Mouse (Mus musculus): ENCODE data around the gene Mgll.

Mgll gene

DNA sequence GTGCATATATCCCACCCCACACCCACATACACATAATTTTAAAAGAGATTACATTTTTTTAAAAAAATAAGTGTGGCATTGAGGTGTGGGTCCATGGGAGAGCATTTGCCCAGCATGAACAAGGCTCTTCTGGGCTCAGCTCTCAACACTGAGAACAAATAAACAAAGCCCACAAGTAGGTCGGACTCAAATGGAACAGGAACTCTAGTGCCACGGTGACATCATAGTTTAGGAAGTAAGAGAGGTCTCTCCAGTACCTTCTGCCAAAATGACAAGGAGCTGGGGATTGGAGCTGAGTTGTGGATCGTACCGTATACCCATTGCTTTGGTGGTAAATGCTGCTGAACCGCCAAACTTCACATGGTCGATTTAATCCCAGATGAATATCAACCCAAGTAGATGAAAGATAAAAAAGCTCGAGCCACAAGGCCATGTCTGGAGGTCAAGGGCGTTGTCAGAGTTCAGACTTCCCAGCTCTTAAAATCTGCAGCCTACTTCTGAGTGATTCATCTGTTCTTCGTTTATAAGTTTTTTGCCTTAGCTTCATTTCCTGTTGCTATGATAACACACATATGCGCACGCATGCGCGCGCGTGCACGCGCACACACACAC is 80.9 kb downstream of the Mgll start:
- DNase-seq, result no peak

DNA sequence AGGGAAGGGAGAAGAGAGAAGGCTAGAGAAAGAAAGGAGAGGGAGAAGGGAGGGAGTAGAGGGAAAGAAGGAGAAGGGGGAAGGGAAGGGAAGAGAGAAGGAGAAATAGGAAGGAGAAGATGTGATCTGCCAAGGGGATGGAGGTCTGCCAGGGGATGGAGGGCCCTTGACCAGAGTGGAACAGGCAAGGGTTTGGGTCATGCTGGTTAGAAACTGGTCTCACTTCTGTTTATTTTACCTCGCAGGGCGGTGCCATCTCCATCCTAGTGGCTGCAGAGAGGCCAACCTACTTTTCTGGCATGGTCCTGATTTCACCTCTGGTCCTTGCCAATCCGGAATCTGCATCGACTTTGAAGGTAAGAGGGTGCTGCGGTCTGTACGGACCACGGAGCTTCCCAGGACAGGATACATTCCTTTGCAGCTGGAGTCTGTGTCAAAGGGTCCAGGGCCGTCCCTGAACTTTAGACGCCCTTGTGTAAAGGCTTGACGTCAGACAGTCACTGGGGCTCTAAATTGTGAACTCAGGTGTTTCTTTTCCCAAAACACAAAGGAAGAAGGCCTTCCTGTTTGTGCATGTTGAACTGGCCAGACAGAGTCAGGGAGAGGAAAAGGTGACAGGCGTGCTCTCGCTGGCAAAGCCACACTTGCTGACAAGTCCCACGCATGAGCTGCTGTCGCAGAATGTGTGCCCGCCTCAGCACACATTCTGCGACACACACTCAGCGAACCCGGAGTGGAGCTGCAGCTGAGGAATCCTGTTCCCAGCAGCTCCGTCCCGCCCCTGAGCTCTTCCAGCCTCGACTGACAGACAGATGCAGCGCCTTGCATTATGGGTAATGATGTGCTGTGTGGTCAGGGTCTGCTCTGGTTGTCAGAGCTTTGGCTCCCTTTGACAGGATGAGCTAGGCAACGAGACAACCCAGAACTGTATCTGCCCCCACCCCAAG is 85.2 kb downstream of the Mgll start:
- no peak for DNase-seq

DNA sequence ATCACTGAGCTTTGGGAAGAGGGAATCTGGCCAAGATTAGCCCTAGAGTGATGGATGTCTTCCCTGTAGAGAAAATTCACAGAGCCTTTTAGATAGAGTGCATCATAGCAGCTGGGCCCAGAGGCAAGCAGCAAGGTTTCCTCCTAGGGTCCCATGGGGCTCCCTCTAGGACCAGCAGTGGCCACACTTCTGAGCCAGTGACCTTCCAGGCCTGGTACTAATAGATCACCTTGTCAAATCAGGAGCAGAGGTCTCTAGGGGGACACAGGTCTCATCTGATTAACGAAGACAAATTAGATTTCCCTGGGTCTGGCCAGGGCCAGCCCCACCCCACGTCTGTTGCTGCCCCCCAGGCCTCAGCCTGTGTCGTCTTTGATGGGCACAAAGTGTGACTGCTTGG is 86.1 kb downstream of the Mgll start:
- DNase-seq, result no peak

DNA sequence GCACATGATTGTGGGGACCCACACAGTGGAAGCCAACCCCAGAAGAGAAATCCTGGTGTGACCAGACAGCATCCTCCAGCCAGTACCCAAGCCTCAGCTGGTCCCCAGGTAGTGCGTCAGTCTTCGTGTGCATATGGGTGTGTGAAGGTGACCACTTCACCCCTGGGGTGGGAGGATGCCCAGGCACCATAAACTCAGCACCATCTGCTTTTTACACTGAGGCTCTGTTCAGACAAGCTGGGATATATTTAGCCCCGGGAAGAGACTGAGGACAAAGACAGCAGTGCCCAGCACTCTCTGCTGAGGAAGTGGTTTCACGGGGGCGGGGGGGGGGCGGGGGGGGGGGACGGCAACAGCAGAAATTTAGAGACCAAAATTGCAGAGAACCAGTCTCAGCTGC is 87.2 kb downstream of the Mgll start:
- DNase-seq, result no peak

DNA sequence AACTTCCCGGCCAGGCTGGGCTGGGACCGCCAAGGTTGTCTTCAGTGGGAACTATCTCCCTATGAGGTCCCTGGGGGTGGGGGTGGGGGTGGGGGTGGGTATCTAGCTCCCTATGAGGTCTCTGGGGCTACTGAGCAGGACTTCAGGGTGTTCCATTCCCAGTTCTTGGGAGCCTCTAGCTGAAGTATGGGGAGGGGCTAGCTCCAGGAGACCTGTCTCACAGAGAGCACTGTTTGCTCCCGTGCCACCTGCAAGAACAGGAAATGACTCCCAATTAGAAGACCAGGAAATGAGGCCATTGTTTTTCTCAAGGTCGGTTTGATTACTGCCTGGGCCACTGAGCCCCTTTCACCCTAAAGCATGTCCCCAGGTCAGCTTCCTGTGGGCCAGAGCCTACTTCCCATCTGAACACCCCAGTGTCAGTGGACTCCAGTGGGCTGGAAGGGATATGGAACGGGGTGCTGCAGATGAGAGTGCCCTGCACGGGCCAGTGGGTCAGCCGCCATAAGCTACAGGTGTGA is 87.7 kb downstream of the Mgll start:
- no peak for DNase-seq

DNA sequence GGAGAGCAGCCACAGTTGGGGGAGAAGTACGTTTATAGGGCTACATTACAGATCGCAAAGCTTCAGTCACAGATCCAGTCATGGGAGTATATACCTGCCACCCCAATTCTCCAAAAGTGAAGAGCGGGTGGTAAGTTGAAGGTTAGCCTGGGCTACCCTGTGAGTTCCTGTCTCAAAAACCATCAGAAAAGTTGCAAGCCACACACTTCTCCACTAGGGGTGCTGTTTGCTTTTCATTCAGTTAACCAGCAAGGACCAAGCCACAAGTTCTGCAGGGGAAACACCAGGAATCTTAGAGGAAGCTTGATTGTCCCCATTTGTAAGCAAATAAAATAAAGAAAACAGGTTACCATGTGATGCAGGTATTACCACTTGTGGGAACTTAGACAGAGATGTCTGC is 88.7 kb downstream of the Mgll start:
- DNase-seq, result peak; percentile 62

DNA sequence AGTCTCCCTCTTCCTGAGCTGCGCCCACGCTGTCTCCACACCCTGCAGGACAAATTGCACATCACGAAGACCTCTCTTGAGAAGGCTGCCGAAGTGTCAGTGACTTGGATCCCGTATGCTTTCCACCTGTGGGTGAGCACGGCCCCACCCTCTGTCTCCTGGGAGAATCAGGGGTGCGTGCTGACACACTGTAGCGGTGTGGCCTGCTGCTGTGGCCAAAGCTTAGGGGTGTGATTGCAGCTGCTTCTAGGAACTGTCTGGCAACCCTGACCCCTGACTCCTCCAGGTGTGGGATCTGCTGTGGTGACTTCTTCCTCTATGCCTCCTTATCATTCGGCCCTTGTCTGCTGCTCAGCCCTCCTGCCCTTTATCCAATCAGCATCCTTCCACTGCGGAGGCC is 89.6 kb downstream of the Mgll start:
- no peak for DNase-seq

DNA sequence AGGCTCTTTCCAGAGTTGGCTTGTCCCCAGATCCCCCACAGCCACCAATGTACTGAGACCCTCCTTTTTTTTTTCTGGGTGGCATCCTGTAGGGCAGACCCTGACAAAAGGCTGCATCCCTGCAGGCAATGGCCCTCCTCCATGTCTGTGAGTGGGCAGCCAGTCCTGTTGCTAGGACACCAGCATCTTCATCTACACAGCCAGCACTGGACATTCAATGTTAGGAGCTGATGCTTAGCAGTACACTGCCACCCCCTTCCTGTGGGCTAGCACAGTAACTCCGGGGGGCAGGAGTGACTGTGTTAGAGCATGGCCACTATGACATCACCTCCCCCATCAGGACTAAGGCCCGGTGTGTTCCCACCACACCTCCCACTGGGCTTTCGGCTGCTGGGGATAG is 90.8 kb downstream of the Mgll start:
- DNase-seq, result no peak

DNA sequence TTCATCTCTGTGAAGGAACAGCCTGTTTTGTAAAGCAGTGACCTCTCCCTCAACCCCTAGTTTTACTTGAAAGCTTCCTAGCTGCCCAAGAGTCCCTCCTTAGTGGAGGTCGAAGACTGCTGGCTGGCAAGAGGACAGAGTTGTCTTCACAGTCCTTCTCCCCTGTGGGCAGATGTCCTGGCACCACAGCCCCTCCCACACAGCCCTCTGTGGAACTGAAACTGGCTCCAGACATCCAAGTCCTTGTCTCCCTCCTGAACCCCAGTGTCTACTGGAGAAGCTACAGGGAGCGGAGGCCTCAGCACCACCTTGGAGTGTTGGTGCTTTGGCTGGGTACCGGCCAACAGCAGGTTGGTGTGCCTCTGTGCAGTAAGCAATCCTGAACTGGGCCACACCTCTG is 91.3 kb downstream of the Mgll start:
- DNase-seq, result no peak

DNA sequence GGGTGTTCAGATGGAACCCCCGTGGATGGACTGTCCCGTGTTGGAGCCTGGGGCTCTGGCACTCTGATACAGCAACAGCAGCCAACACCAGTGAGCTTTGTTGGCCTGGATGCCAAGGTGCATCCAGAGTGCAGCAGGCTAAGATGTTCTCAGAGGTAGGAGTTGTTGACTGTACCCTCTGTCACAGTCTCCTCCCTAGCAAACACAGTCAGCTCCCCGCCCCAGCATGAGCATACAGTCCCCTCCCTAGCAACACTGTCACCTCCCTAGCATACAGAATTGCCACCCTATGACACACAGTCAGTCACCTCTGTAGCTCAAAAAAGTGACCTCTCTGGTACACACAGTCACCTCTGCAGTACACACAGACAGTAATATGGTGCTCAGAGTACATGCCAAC is 92.7 kb downstream of the Mgll start:
- DNase-seq, result no peak

DNA sequence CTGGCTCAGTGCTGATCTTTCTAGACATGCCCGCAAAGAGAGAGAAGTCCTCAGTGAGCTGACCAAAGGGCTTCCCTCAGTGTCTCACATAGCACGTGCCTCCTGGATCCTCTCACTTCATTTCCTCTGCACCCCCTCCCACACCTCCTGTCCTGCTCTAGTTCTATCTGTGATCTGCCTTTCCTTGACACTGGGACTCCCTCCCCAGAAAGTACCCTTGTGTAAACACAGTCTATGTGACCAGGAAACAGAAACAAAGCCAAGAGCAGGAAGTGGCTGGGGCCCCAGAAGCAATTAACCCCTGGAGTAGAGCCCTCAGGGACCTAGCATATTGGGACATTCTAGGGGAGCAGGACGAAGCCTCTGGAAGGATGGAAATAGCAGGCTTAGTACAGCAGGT is 96.6 kb downstream of the Mgll start:
- no peak for DNase-seq

DNA sequence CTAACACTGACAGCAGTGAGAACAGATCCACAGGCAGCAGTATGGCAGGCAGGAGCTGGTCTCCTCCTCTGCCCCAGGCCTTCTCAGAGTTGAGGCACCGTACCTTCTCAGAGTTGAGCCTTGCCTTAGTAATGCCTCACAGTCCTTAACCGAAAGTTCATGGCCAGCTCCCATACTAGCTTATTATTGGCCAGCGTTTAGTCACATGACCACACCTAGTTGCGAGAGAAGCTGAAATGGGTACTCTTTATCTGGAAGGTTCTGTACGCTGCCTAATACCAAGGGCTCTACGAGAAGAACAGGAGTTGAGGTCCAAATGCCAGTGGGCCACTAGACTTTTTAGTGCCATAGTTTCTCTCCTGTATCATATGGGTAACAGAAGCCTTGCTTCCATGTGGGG is 97.1 kb downstream of the Mgll start:
- no peak for DNase-seq

DNA sequence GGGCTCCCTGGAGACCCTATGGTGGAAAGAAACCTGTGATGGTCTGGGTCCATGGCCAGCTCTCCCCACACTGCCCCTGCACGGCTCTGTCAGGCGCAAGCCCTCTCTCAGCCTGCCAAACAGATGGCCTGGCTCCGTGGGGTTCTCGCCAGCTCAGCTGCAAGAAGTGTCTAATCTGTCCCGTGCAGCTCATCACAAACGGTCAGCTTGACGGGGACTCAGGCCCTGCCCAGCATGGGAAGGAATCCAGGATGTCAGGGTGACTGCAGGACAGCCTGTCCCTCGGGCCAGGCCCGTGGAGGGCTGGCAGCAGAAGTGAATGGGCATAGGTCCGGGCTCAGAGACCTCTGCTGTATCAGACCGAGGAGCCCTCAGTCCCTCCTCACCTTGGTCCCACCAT is 97.7 kb downstream of the Mgll start:
- DNase-seq, result no peak

DNA sequence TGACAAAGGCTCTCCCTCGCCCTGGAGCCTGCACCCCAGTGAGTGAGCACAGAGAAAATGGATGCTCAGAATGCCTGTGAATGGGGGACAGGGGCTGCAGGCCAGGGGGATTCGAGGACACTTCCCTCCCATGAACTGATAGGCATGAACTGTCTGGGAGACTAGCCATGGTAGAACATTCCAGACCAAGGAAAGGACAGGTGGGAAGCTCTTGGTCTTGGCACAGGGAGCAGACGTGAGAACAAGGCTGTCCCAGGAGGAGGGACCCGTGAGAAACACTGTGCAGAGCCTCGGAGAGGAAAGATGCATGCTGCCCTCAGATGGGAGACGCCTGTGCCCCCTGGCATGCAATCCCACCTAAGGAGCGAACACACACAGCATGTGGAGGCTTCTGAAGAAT is 100.0 kb downstream of the Mgll start:
- no peak for DNase-seq

DNA sequence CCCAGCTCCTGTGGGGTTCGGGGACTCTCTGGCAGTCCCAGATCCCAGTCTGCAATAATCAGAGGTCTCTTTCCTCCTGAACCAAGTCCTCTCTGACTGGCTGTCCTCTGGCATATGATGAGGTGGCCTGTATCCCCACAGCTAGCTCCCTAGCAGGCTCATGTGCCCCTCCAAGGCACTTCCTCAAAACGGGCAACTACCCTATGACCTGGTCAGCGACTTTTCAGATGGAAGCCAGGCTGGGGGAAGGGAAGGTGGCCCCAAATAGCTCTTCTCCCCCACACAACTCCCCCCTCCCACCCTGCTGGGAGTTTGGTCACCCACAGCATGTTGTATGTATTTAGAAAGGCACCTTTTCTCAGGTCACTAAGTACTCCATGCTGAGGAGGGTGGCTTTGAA is 101.9 kb downstream of the Mgll start:
- no peak for DNase-seq

DNA sequence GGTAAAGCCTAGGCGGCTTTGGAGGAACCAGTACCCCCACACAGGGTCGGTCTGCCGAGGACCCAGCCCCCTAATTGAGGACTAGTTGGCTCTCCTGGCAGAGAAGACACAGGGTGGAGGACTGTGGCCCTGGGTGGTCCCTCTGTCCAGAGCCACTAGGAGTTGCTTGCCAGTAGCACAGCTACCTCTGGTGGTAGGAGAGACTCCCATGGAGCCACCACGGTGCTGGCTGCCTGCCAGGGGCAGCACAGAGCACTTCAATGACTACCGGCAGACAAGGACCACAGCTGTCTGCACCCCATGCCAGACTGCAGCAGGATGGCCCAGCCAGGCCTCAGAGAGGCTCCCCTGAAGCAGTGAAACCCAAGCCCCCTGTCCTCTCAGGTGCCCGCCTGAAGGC is 102.3 kb downstream of the Mgll start:
- DNase-seq, result peak; percentile 54

DNA sequence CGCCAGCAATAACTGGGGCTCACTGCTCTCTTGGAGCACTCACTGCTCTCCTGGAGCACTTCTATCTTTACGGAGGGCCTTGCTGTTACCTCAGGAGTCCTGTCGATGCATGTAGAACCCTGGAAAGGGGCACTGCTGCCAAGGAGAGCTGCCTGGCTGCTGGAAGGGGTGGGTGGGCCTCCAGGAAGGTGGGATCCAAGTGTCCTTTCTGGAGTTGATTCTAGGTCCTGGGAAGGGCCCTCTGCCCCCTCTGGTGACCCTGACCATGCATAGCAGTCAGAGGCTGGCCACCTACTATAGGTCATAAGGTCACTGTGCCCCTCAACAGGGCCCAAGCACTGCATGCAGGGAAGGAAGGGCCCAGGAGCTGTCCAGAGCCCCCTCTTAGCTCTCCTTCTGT is 102.8 kb downstream of the Mgll start:
- no peak for DNase-seq

DNA sequence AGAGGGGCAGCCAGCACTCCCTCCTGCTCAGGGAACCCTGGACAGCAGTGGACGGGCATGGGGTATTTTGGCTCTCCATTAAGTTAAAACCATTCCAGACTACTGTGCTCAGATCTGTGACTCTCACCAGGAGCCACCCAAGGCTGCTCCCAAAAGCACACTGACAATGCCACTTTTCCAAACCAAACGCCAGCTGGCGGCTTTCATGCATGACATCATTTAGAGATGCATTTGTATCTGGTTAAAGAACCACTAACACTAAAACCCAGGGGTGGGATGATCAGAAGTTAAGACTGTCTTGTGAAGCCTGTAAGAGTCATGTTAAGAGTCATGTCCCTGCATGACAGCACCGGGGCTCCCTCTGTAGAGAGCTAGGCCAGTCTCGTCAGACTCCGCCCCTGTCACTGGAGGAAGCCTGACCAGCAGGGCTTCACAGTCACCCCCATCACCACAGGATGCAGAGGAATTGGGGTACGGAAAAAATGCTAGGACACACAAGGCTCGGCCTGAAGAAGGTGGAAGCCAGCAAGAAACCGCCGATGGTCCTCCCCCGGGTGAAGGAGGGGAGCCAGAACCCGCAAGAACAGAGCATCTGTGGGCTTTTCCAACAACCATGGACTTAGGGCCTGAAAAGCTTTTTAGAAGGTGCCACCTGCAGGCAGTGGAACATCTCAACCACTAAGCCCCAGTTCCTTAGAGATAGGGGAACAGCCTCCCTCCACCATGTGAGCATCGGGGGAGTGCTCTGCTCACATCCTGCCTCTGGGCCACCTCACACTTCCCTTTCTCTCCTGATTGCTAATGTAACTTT is 103.4 kb downstream of the Mgll start:
- peak; percentile 53 for DNase-seq

DNA sequence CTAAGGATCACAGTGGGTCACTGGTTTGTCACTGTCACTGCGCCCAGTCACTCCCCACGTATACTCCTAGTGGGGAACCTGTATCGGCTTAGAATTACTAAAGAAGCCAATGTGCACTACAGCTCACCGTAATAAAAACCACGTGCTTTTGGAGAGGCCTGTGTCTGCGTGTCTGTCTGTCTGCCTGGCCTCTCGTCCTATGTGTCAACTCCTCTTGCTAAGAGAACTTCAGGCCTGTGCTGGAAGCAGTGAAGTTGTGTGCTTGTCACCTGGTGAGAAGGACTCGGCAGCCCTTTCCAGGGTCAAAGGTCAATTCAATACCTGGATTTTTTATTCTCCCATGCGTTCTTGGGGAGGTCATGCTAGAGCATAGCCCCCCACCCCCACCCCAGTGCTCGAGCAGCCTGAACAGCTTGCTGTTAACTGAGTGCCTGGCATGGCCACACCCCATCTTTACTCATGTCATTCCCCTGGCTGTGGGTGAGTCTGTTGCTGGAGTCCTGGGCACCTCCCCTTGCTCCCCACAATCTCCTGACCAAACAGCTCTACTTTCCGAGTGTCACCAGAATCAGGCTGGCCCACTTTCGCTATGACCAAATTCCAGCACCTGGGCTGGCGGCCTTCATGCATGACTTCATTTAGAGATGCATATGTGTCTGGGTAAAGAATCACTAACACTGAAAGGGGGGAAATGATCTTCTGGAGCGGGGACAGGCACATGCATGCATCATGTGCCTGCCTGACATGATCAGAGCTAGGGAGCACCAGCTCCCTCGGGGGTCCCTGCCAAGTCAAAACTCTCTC is 104.2 kb downstream of the Mgll start:
- no peak for DNase-seq

DNA sequence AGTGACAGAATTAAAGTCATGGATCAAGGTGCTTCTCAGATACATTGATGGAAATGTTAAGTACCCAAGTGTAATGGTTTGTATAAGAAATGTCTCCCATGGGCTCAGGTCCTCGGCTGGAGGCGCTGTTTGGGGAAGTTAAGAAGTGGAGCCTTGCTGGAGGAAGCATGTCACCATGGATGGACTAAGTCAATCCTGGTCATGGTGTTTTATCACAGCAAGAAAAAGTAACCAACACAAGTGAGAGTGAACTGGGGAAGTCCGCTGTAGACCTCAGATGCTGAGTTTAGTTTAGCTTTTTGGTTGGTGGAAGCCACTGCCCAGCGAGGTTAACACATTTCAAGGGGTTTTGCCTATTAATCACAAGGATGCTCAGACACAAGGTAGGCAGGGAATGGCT is 105.4 kb downstream of the Mgll start:
- no peak for DNase-seq

DNA sequence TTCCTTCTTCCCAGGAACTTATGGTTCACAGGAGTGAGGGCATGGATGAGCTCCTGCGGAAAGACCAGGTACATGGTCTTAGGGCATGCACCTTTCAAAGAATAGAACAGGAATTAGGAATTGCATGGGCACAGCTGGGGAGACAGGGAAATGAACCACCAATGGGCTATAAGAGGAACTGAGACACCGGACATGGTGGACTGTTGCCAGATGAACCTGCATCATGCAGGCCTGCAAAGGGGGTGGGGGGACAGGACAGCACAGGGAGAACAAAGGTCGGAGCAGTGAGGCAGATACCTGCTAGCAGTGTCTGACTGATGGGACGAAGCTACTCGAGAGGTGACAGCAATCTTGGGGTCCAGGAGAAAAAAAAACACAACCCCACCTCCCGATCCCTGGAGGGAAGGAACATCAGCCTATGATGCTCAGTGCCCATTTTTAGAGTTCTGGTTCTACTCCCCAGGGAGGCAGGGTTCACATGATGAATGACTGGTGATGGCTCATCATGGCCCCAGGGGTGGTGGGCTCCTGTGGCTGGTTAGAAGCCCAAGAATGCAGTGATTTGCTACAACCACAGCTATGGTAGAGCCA is 106.0 kb downstream of the Mgll start:
- no peak for DNase-seq

DNA sequence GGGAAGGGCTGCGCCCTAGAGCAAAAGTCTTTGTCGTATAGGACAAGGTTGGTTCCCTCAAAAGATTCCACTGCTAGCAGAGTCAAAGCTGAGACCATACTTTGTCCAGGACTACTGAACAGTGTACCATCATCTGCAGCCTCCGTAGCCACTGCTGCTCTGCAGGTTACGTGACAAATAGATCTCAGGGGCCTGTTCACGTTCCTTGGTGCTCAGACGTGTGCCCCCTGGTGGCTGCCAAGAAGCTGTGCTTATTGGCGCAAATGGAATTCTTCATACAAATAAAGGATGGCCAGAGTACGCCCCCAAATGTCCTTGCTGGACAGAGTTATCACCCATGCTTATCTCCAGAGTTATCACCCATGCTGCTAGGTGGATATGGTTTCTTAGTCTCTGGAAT is 107.2 kb downstream of the Mgll start:
- DNase-seq, result peak; percentile 64

All from thymus, postnatal 14 days (tissue).